Comparison of ENCODE assay signal across 22 mouse cellular contexts in genomic region chr7:111800785-111801184, GRCm38 (mm10).
"Had no signal": no experiment of that assay in that cellular context is flagged by ENCODE, and none has a peak within 500 bp of the region (broad histone marks: within the 10 kb centered on the region; RNA-seq: fewer than 3 reads in every experiment).

No protein-coding gene starts in this region.

- H3K36me3 ChIP-seq: liver, embryonic 13.5 days; lung, embryonic 15.5 days; midbrain, embryonic 10.5 days; midbrain, embryonic 13.5 days; neural tube, embryonic 13.5 days had no signal

- H3K4me1 ChIP-seq: liver, embryonic 13.5 days; megakaryocyte, embryonic 14.5 days; midbrain, embryonic 13.5 days; neural tube, embryonic 13.5 days had no signal

- H3K9me3 ChIP-seq: liver, embryonic 13.5 days; lung, embryonic 15.5 days; megakaryocyte, embryonic 14.5 days; midbrain, embryonic 10.5 days; midbrain, embryonic 13.5 days; neural tube, embryonic 13.5 days had no signal

- ATAC-seq: intestine, embryonic 16.5 days; midbrain, embryonic 13.5 days; midbrain, embryonic 16.5 days had no signal

- H3K27me3 ChIP-seq: liver, embryonic 13.5 days; lung, embryonic 15.5 days; megakaryocyte, embryonic 14.5 days; midbrain, embryonic 13.5 days; neural tube, embryonic 13.5 days had no signal

- H3K4me2 ChIP-seq: liver, embryonic 13.5 days; lung, embryonic 15.5 days; midbrain, embryonic 13.5 days; neural tube, embryonic 13.5 days had no signal

- H3K9ac ChIP-seq: liver, embryonic 13.5 days; lung, embryonic 15.5 days; midbrain, embryonic 13.5 days; neural tube, embryonic 13.5 days had no signal

- H3K27ac ChIP-seq: left cerebral cortex, adult 2 months; liver, embryonic 13.5 days; lung, embryonic 15.5 days; midbrain, embryonic 10.5 days; midbrain, embryonic 13.5 days; neural tube, embryonic 13.5 days; stomach, postnatal 0 days had no signal

- H3K4me3 ChIP-seq: left cerebral cortex, adult 2 months; liver, embryonic 13.5 days; lung, embryonic 15.5 days; megakaryocyte, embryonic 14.5 days; midbrain, embryonic 10.5 days; midbrain, embryonic 13.5 days; myocyte; neural tube, embryonic 13.5 days had no signal

- DNase-seq: kidney, adult 18-20 months; kidney, adult 9 months; kidney, postnatal 14 days; kidney, postnatal 4 days; layer of hippocampus, postnatal 36 days; liver, embryonic 13.5 days; lung, postnatal 36 days; right cerebral cortex, adult 18-20 months; right cerebral cortex, postnatal 4 days; thymus, adult 2 months; thymus, postnatal 14 days; thymus, postnatal 4 days had no signal
